Mouse (Mus musculus) lung, adult 18-20 months (tissue): Measurements from ENCODE around the gene Tmco1.
"Not testable (repeated sequence)": the region's sequence is repeated elsewhere in the genome, so short reads cannot be mapped to it uniquely, and the experiment has no call there.

Experiments used
- DNase-seq, 2 experiments: peaks; one replicate each; pipeline ENCODE4 v3.0.0; 2022; ENCODE audit warnings: mixed read lengths in 2 of 2

The Tmco1 gene

GRCm38 (mm10) chr1:167339177-167339781 is 31.1 kb downstream of the Tmco1 start:
- DNase-seq = no peak

- DNase-seq = no peak
These were observed 32.1 kb downstream of the Tmco1 start for GRCm38 (mm10) chr1:167340111-167340787.

DNA sequence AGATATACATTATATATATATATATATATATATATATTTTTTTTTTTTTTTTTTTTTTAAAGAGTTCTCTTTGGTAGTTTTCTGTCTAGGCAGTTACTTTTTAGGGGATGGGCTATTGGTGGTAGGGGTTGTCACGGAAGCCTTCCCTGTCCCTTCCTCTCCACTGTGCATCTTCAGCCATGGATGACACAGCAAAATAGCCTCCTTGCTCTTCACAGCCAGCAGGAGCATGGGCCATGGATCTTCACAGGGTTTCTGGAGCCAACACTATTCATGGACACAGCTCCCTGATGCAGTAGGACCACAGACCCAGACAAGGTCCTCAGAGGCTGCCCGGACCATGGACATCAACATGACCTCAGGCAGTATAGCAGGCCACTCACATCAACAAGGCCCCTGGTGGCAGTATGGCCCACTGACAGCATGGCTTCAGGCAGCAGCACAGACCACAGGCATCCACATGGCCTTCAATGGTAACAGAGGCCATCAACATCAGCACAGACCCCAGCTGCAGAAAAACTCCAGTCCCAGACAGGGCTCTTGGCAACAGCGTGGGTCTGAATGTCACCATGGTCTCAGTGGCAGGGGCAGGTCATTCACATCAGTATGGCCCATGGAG is 32.8 kb downstream of the Tmco1 start:
- no peak for DNase-seq

GRCm38 (mm10) chr1:167342831-167343230 is 34.7 kb downstream of the Tmco1 start:
- DNase-seq = no peak

DNA sequence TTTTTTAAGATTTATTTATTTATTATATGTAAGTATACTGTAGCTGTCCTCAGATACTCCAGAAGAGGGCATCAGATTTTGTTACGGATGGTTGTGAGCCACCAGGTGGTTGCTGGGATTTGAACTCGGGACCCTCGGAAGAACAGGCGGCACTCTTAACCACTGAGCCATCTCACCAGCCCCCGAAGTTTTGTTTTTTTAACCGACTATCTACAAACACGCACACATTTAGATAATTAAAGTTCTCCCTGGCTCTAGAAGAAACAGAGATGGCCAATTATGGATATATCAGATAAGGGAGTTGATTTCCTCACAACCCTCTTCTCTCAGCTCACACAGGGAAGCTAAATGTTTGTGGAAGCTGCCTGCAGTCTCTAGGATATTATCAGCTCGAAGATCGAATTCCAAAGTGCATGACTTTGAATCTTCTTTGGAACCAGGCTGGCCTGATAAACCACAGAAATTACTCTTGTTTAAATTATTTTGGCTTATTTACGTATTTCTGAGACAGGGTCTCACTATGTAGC is 37.9 kb downstream of the Tmco1 start:
- not testable (repeated sequence) for DNase-seq

DNA sequence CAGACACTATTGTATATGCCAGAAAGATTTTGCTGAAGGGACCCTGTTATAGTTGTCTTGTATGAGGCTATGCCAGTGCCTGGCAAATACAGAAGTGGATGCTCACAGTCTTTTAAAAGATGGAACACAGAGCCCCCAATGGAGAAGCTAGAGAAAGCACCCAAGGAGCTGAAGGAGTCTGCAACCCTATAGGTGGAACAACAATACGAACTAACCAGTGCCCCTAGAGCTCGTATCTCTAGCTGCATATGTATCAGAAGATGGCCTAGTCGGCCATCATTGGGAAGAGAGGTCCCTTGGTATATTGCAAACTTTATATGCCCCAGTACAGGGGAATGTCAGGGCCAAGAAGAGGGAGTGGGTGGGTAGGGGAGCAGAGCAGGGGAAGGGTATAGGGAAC is 41.0 kb downstream of the Tmco1 start:
- not testable (repeated sequence) for DNase-seq

DNA sequence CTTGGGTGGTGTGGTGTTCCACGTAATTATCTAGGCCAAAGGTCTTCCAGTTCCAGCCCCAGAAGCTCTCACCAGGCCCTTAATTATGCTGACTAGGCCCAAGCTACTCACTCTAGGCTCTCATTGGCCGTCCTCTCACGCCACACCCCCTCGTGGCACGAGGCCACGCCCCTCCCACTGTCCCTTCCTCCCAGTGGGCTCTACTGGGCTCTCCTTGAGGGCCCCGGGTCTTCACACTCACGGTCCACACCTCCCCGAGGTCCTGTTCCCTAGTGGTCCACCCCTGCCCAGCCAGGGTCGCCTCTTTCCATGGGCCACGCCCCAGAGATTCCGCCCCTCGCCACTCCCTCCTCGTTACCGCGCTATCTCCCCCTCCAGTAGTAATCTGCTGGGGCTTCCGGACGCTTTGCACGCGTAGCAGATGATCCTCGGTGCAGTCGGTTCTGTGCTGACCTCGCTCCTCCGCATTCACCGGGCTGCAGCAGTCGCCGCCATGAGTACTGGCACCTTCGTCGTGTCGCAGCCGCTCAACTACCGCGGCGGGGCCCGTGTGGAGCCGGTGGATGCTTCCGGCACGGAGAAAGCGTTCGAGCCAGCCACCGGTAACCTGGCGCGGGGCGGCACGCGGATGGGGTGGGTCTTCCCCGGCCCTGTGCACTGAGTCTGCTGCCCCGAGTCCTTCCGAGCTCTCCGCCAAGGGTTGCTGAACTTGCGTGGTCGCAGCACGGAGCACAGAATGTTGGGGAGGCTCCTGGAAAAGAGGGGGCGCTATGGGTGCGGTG is 41.8 kb downstream of the Tmco1 start, which contains the start of gene Aldh9a1:
Aldh9a1 (plus strand) TSS at position 177 of the 782 bp plus-strand sequence.
- peak; percentile 92 to 94 for DNase-seq

DNA sequence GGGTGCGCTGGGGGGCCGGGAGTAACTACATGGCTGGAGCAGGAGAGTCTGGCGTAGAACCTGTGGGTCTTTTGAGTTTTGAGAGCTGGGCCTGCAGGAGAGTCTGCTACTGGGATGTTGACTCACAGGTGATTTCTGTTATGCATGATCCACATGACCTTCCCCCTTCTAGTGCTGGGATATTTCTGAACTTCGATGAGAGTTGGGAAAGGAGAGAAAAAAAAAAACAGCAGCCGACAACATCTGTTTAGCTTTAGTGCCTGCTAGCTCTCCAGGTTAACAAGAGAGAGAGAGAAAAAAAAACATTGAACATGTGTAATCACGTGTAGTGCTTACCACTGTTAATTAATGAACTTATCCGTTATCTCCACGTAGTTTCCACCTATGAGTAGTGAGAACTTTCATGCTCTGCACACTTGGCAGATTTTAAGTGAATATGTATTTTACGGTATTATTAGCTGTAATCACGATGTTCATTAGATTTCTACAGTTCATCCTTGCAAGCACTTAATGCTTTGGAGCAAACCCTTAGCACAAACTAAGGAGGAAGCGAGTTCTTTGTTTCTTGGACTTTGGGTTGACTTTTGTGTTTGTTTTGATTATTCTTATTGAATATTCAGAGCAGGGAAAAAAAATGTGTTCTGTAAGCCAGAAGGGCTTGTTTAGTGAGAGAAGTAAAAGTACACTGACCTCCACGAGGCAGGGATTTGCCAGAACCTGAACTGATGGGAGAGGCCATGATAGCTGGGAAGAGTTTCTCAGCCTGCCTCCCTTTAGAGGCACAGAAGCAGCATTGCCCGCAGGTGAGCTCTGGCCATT is 42.6 kb downstream of the Tmco1 start:
- no peak for DNase-seq

GRCm38 (mm10) chr1:167352403-167352802 is 44.2 kb downstream of the Tmco1 start:
- DNase-seq = no peak

- DNase-seq = no peak
These were observed 49.2 kb downstream of the Tmco1 start for GRCm38 (mm10) chr1:167357387-167357786.

- no peak for DNase-seq
These were observed 50.6 kb downstream of the Tmco1 start for GRCm38 (mm10) chr1:167358731-167359130.

DNA sequence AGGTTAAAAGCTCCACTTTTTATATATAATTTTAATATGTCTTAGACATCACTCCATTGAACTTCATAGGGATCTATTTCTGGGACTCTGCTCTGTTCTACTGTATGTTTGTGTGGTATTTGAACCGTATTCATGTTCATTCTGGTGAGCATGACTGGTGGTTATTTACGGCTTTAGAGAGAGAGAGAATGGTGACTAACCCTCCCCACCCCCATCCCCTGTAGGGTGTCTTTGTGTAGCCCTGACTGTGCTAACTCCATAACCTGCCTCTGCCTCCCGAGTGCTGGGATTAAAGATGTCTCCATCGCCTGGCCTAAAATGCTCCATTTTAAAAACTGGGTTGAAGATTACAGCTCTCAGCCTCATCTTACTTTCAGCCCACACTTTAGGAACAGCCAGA is 52.1 kb downstream of the Tmco1 start:
- no peak for DNase-seq

GRCm38 (mm10) chr1:167362819-167363218 is 54.6 kb downstream of the Tmco1 start:
- DNase-seq = no peak

GRCm38 (mm10) chr1:167363322-167363721 is 55.1 kb downstream of the Tmco1 start:
- DNase-seq = no peak

- no peak for DNase-seq
These were observed 57.6 kb downstream of the Tmco1 start for GRCm38 (mm10) chr1:167365808-167366207.

DNA sequence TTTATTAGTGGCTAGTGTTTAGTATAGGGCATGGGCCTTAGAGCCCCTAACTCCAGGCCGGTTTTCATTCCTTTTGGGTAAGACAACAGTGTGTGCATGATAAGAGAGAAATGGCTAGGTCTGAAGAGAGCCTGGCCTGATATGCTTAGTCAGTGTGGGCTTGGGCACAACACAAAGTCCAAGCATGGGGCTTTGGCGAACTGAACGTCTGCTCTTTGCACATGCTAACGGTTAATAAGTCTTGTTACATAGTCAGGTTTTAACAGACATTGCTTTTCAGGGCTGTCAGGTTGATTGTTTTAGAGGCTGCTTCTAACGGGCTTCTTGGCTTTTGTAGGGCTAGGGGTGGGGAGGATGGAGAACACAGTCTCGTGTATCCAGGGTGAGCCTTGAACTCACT is 58.4 kb downstream of the Tmco1 start:
- DNase-seq = no peak

GRCm38 (mm10) chr1:167368018-167368417 is 59.8 kb downstream of the Tmco1 start:
- no peak for DNase-seq

GRCm38 (mm10) chr1:167368513-167368912 is 60.3 kb downstream of the Tmco1 start:
- no peak for DNase-seq

DNA sequence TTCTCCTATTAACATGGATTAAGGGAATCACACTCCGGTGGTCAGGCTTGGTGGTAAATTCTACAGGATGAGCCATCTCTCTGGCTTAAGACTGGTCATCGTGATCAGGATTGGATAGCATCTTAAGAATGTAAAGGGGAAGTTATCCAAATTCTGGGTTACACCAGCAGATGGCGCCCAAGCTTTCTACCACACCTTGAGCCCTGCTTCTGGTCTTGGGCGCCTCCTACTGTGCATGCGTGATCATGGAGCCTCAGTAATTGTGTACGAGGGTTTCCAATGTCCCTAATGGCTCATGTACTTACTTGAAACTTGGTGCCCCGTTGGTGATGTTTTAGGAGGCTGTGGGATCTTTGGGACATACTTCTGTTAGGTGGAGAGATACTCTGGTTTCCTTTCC is 61.7 kb downstream of the Tmco1 start:
- DNase-seq = peak; percentile 84 to 90

- no peak for DNase-seq
These were observed 64.6 kb downstream of the Tmco1 start for GRCm38 (mm10) chr1:167372739-167373138.

DNA sequence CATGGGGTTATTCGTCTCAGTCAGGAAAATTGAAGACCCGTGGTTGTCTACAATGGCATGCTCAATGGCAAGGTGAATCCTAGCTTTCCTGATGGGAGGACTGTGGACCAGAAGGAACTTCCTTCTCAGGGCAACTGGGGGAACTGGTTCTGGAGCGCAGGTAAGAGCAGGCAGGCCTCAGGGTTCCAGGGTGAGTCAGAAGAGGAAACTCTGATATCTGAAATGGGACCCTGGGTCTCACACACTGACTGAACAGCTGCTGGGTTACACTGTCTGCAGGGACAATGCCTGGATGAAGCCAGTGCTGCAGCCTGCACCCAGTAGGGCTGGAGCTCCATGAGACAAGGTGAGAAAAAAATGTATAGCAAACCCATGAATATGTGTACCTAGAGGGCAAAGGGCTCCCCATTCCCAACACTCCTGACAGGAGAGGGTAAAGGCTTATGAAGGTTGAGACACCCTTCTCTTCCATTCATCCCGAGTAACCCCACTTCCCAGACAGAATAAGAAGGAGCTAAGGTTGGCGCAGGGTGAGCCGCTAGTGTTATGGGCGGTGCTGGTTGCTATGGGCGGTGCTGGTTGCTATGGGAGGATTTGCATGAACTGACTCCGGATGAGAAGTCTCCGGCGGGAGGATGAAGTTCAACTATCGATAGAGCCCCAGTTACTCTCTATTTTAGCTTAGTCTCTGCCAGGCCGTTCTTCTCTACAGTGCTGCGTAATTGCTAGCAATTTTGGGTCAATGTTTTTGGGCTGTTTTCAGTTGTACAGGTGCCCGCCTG is 66.0 kb downstream of the Tmco1 start:
- DNase-seq = peak; percentile 72 to 76
